Mouse (Mus musculus) gastrocnemius, postnatal 25 days (tissue): ENCODE measurements around the gene Polr1b. TPM values are rescaled to one million over a fixed set of nuclear protein-coding genes. Genes with fewer than 3 reads are reported as not detected.

Source experiments
- DNase-seq: peaks from one replicate; pipeline ENCODE4 v3.0.0; 2022
- long read RNA-seq, 2 experiments: library from polyadenylated mRNA; stranded (forward); transcript quantifications; one replicate each; pipeline ENCODE4 v2.0.0; 2021
- total RNA-seq, 2 experiments: library from RNA; stranded (reverse); gene quantifications; 1 replicate in 1 of 2; 2 replicates in 1 of 2; pipeline ENCODE4 v1.2.3; 2021

Gene Polr1b
- total RNA-seq, result 10 to 100 TPM; 10.7 to 11.4 TPM
- long read RNA-seq, experiment 1, partial matches to known transcripts, result 2 of 4 reads
- long read RNA-seq, experiment 1, other reads (novel, unspliced or antisense), result 0 of 4 reads
- long read RNA-seq, experiment 2, transcript Polr1b-202 (15 exons, 3,998 nt), result major isoform, 13 of 17 reads
- long read RNA-seq, experiment 2, partial matches to known transcripts, result 1 of 17 reads
- long read RNA-seq, experiment 2, other reads (novel, unspliced or antisense), result 3 of 17 reads

DNA sequence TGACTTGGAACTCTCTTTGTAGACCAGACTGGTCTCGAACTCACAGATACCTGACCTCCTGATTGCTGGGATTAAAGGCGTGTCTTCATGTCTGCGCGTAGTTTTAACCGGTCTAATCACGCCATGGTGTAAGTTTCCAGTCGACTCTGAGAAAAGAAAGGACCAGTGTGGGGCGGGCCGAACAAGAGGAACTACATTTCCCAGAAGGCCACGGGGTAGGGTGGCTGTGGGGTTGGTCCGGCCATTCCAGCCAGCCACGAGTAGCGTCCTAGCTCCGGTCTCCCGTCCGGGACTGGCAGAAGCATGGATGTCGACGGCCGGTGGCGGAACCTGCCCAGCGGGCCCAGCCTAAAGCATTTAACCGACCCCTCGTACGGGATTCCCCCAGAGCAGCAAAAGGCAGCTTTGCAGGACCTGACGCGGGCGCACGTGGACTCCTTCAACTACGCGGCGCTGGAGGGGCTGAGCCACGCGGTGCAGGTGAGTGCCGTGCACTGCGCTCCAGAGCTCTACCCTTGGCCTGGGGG is at the start of gene Polr1b:
TSS of gene Polr1b (plus strand) at position 212 of the 527 bp plus-strand sequence.
- DNase-seq, result peak; percentile 93

DNA sequence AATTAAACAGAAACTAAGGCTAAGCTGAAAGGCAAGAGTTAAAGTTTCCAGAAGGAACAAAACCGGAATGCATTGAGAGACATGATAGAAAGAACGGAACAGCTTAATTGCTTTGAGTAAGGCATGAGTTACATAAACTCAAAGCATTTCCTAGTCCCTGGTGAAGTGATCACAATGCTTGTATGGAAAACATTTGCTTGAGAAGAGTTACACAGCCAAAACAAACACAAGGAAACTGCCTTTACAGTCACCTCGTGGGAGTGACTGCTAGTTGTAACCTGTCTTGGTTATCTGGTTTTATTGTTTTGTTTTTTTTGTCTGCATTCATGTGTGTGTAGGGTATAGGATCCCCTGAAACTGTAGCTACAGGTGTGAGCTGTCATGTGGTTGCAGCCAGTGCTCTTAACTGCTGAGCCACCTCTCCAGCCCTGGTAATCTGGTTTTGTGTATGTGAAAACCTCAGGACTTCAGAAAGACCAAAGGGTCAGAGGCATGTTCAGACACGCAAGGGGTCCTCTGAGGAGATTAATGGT is 48.3 kb upstream of the Polr1b start:
- DNase-seq, result no peak

DNA sequence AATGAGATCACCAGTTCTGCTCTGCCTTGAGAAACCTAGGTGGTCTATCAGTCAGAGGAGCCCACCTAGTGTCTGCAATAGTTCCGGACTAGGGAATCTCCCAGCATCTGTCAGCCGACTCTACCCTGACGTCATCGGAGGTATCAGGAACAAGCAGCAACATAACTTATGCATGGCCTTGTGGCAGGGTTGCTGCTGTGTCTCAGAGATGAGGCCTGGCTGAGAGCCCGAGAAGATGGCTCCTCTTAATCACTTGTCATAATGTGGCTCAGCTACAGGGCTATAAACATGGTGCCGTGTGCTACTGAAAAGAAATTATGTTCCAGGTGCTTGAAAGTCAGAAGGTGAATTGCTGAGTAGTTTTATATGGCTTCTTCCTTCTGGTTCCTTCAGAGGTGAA is 45.1 kb upstream of the Polr1b start:
- DNase-seq, result no peak

DNA sequence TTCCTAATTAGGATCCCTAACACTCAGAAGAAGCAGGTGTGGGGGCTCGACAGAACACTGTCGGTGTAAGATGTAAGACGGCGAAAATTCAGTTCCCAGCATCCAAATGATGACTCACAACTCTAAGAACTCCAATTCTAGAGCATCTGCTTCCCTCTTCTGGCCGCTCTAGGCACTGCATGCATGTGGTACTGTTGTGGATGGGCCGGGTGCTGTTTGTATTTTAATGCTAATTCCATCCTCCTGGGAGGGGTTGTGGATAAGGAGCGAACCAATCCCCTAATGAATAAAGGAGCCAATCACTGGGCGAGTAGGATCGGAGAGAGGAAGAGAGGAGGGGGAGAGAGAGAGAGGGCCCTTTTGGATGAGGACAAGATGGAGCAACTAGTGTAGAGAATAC is 44.2 kb upstream of the Polr1b start:
- no peak for DNase-seq

DNA sequence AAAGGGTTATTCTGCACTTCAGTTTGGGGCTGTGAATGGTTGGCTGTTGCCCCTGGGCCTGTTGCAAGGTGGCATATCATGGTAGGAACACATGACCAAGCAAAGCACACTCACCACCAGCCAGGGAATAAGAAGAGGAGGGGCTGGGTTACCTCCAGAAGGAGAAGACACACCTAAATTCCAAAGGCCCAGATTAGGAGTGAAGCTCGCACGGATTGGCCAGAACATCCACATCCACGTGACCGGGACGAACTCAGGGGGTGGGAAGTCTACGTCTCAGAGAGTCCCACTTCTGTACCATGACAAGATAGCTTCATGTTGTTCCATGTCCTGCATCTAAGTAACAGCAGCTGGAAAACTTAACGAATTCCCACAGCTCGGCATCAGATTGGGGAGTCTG is 43.5 kb upstream of the Polr1b start:
- DNase-seq, result no peak

DNA sequence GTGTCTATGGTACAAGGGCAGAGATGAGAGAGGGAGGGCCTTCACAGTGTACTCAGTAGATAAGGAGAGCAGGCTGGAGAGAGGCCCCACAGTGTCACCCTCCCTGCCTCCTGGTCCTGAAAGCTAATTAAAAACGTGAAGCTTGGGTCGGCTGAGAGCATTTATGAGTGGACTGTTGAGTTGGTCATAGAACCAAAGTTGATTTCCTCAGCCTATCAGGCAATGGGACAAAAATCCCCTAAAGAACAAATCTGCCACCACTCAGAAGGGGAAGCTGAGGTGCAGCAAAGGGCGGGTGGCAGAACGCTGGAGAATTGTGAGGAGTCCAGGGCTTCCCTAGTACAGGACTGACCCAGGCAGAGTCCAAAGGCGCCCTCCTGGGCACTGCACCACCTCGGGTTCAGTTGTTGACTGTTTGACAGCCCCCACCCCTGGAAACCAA is 42.9 kb upstream of the Polr1b start:
- DNase-seq, result no peak

DNA sequence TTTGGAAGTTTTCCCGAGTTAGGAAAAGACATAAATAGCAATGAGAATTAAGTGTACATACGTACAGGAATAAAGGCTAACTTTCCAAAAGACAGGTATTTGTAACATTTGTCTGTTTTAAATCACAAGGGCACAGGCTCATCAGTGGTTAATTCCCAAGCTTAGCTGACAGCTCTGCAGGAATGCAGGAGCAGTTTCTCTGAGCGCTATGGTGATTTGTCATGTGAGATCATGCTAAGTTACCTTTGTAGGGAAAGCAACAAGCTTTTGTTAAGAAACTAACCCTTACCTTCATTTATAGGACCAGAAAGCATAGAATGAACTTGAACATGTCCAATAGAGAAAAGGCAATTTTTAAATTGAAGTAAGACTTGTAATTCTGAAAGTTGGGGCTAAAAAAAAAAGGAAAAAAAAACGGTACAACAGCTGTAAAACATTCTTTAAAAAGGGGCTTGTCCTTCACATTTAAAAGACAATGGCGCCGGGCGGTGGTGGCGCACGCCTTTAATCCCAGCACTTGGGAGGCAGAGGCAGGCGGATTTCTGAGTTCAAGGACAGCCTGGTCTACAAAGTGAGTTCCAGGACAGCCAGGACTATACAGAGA is 39.2 kb upstream of the Polr1b start:
- no peak for DNase-seq

DNA sequence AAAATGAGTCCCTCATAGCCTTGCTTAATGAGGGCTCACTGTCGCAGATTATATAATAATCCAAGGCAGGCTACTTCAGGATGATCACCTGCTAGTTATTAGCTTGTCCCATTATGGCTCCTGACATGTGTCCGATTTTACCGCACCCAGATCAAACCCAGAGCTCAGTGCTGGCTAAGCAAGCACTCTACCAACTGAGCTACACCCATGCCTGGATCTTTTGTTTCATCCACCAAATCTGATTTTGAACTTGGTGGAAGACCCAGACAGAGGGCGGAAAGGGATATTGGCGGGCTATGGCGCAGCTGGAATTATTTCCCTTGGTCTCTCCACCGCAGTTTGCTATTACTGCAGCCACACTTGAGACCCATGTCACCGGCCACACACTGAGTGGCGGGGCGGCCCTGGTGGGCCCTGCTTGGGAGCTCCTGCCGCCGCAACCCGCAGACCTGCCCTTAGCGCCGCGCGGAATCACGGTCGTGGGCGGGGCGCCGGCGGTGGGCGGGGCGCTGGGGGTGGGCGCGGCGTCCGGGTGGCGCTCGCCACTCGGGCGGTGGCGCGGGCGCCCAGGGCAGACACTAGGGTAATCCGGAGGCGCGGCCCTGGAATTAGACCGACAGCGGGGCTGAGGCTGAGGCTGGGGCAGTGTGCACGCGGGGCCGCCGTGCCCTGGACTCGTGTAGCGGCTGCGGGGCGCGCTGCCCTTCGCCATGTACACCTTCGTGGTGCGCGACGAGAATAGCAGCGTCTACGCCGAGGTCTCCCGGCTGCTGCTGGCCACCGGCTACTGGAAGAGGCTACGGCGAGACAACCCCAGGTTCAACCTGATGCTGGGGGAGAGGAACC is 35.1 kb upstream of the Polr1b start, which contains the start of gene Ttl:
TSS of gene Ttl (plus strand) at position 506 of the 846 bp plus-strand sequence.
- peak; percentile 78 for DNase-seq

DNA sequence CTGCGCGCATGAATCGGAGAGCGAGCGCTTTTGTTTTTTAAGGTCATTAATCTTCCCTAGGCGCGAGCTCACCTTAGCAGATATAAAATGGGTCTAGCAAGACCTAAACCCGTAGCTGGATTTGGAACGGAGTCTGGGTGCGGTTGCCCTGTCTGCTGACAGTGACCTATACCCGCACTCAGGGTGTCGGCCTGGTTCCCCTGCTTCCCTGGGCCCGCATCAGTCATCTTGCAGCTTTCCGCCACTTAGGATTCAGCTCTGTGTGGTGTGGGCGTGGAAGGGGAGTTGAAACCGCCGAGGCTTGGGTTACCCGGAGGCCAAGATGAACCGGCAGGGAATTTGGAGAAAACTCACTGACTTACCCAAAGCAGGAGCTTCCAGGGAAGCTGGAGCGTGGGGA is 34.5 kb upstream of the Polr1b start:
- DNase-seq, result peak; percentile 28

DNA sequence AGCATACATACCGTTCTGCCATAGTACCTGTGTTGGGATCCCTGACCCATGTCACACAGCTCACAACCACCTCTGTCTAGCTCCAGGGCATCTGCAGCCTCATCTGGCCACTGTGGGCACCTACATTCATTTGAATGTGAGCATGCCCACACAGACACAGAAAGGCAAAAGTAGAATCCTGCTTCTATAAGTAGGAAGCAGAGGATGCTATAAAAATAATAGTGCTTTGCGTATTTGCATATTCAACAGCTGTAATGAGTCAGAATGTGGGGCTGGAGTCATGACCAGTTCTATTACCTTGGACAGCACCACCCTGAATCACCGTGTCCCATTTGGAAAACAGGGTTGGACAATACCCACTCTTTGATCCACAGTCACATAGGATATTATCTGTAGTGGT is 30.5 kb upstream of the Polr1b start:
- DNase-seq, result no peak

DNA sequence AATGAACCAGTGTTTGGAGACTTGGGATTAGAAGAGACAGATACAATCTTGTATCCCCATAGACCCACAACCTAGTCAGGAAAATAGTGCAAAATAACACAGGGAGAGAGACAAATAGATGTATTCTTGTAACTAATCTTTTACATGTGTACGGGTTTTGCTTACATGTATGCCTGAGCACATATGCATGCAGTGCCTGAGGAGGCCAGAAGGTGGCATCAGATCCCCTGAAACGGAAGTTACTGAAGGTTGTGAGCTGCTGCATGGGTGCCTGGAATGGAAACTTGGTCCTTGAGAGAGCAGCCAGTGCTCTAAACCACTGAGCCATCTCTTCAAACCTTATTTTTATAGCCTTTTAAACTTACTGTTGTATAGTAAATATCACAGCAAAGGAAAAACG is 22.5 kb upstream of the Polr1b start:
- DNase-seq, result no peak

DNA sequence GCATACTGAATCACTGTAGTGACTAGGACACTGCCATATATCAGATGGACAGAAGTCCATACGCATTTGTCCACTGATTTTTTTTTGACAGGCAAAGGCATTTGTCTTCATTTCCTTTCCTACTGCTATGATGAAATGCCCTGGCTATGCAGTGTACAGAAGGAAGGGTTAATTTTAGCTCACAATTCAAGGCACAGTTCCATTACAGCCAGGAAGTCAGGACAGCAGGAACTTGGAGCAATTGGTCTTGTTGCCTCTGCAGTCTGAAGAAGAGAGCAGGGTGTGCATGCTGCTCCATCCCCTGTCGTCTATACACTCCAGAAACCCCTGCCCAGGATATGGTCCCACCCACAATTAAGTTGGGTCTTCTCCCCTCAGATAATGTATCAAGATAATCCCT is 21.6 kb upstream of the Polr1b start:
- DNase-seq, result no peak

DNA sequence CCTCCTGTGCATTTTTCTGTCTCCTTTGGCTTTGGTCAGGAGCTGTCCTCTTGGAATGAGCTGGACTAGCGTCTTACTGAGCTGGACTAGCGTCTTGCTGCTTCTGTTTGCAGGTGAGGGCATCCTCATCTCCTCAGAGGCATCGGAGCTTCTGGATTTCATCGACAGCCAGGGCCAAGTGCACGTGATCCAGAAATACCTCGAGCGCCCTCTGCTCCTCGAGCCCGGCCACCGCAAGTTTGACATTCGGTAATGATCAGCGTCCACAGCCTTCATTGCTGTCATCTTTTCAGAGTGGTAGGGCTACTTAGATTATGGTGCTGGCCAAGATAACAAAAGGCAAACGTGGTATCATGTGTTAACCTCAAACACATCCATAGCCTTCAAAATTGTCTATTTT is 19.7 kb upstream of the Polr1b start:
- no peak for DNase-seq

DNA sequence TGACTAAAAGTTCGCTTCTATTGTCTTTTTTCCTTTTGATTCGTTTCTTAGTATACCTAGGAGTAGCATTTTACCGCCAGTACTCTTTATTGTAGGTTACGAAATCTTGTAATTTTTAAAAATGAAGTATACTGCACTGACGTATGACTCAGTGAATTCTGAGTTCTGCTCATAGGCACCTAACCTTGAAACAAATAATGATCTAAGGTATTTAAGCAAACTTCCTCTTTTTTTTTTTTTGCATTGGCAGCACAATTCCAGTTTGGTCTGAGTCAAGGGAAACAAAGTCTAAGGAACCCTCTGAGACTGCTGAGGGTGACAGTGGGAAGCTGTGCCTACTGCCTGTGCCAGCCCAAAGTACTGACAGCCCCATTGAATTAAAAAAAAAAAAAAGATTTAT is 17.3 kb upstream of the Polr1b start:
- no peak for DNase-seq

DNA sequence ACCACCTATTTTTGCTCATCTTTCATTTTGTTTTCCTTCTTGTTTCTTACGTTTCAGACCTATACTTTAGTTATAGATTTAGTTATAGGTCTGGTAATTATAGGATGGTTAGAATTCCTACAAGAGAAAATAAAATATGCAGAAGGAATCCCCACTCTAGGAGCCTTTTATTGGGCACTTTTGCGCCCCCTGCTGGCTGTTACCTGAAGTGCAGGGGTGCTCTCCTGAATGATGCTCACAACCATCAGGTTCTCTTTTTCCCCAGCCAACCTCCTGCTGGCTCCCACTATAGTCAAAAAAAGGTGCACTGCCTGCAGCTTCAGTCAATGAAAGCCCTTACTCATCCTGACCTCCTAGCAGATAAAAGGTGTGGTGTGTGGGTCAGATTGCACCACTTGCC is 15.8 kb upstream of the Polr1b start:
- DNase-seq, result no peak

DNA sequence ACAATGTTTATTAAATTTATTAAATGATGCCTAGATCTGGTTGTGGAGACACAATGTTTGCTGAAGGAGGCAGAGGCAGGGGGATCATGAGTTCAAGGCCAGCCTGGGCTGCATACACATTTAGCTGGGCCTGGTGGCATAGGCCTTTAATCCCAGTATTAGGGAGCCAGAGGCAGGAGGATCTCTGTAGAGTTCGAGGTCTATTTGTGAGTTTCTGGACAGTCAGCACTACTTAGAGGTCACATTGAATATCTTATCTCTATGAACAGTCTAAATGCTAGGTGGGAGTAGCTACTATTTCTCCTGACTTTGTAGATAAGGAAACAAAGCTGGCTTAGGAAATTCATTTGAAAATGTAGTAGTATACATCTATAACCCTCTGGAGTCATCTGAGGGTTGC is 13.3 kb upstream of the Polr1b start:
- DNase-seq, result no peak

DNA sequence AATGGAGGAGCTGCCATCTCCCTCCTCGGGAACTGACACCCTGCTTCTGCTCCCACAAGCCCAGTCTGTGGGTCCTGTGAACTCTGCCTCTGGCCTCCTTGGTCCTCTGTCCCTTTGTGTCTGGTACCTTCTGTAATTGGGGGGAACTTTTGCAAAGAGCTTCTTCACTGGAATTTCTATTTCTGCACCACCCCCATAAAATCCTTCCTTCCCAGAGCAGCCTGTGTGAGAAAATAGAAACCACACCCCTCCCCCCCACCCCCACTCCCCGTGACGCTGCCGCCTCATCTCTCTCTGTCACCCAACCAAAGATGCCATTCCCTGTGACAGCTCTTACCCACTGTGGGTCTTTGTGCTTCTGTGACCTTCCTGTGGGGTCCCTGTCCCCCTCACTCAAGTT is 10.4 kb upstream of the Polr1b start:
- no peak for DNase-seq

DNA sequence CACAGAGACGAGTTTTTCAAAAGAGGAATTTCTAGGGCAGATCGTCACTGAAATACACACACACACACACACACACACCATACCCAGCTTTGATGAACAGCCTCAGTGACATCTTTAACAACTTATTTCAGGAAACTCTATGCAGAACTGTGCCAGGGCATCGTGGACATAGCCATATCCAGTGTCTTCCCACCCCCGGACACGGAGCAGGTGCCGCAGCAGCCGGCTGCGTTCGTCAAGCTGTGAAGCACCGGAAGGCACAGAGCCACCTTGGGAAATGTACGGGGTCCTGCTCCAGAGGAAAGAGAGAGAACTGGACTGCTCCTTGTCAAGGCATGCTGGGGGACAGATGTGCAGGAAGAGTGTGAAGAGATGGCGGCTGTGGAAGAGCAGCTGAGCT is 8.0 kb upstream of the Polr1b start:
- DNase-seq, result no peak

DNA sequence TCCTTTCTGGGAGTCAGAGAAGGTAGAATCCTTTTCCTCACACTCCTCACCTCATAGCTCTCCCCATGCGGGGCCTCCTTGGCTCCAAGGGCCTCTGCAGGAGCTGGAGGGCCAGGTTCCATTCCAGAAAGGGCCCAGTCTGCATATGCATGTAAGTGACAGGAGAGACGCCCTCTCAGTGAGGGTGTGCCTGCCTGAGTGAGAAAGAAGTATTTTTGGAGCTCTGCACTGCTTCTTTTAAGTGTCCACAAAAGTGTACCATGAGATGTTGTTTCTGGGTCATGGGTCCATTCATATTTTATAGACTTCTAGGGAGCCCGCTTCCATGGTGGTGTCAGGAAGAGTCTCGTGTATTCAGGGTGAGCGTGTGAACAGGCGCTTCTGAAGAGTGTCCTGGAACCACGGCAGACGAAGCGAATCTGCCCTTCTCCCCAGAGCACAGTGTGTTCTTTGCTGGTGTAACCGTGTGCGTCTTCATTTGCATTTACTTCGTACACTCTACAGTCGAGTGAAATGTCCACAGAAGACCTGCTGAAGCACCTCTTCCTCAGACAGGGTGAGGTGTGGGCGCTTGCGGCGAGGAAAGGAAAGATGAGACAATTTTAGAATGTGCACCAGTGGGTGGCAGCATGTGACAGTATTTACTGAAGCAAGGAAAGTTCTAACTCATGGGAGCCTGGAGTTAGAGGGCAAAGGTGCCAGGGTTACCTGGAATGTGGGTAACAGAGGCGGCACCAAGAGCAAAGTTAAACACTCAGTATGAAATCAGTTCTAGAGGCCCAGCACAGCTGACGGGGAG is 6.7 kb upstream of the Polr1b start:
- no peak for DNase-seq

DNA sequence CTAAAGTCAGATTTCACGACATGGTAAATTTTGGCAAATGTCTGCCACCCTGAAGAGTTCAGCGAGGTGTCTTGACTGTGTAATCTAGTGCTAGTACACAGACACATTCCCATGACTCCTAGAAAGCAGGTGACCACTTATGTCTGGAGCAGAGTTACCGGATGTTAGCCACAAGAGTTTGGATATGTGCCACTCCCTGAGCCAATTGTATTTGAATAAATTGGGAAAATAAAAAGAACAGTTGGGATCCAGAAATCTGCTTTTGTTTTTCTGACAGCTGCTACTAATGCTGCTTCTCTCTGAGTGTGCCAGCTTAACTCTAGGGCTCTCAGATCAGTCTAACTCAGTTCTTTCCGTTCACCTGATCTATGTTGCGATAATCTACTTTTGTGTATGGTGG is 12.1 kb downstream of the Polr1b start:
- DNase-seq, result no peak

DNA sequence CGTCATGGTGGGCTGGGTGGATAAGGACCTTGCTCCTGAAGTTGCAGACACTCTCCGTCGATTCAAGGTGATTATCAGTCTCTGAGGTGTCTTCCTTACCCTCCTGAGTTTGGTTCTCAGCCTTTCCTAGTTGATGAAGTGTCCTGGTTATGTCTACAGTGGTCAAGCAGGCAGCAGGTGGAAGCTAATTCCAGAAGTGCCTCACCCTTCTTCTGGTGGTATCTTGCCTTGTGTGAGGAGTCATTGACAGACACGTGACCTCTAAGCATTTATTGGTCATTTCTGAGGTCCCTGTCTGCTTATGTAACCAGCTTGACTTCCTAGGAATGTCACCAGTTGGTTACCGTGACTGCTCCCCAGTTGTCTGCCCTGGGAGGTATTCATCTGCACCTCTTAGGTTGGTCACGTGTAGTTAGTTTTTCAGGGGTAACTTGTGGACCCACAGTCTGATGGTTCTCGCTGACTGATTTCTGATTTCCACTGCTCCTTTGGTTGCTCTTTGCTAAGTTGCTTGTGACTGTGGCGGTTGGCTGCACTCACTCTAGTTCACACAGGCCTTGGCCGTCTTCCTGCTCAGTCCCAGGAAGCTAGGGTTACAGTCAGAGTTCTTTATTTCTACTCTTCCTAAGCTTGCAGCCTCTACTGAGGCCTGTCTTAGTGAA is 15.0 kb downstream of the Polr1b start:
- no peak for DNase-seq
